Mouse (Mus musculus): ENCODE measurements around the gene Rhebl1.
A peak's percentile ranks its signal among the peaks of the same experiment; 100 is the strongest.

Gene Rhebl1

DNA sequence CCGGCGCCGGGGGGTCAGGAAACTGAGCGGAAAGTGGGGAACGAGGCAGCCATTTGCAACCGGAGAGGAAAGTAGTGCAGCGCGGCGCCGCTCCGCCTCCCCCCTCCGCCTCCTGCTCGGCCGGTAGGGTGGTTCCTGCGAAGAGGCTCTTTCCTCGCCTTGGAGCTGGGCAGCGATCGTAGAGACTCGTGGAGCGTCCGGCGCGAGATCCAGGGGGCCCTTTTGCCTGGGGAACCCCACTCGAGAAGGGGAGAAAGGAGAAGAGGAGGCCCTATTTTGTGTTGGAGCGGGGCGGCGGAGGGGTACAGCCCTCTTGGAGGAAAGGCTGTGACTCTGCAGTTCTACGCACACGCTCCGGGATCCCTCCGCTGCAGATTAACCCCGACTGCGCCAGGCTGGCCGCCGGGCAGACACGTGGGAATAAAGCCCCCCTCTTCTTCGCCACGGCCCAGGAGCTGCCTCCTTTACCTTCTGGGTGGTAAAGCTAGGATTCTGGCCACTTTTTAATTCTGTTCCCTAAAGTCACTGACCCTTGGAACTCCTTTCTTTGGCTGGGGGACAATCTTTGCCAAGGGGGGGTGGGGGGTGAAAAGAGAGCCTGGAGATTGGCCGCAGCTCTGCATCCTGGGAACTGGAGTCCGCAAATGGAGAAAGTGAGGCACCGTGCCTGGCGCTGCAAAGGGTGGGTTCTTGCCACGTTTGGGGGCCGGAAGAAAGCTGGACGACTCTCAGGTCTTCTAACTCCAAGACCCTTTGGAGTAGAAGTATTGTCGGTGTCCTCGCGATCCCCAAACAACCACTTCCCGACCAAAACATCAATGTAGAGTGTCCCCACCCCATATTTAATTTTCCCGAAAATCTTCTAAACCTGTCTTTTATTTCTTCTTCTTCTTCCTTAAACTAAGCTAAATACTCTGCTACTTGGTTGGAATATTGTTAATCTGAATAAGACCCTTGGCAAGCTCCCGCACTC, 22.1 kb downstream of the Rhebl1 start:
- peak; percentile 76 to 95 for DNase-seq (ENCODE audit: low spot score in 2 of 2)

GRCm38 (mm10) chr15:98871070-98871915, 23.0 kb downstream of the Rhebl1 start, which contains the start of gene Kmt2d:
TSS of gene Kmt2d (minus strand) at chr15:98871204.
- DNase-seq (ENCODE audit: low spot score in 2 of 2): no peak

- DNase-seq (ENCODE audit: low spot score in 2 of 2): no peak
Measured at GRCm38 (mm10) chr15:98870179-98871069, 23.9 kb downstream of the Rhebl1 start.

DNA sequence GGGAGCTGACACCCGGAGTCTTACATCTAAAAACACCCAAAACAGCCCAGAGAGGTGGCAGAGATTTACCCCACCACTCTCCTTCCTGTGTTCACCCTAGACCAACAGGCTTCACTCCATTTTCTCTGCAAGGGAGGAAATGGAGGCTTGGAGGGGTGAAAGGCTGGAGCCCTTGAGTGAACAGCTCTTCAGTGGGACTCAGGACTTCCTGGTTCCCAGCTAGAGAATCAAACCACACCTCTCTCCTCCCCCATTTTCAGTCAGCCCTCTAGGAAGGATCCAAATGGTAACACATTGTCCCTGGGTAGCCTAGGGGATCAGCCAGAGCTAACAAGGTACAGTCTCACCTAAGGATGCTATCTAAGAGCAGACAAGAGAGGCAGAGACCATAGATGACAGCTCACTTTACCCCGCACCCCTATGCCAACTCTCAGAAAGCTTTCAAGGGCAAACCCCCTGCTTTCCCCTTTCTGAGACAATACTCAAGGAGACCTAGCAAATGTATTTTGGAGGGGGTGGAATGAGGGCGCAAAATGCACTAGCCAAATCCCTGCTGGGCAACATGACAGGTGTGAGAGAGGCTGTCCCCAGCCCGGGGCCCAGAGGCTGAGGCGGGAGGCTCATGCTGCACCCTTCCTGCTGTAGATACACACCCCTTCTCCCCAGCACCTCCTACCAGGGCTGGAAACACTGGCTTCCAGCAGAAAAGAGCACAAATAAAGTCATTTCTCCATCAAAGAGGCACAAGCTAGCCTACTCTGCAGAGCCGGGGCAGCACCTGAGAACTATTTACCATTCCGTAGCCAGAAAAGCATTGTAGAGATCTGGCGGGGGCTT, 24.8 kb downstream of the Rhebl1 start:
- no peak for DNase-seq (ENCODE audit: low spot score in 2 of 2)

GRCm38 (mm10) chr15:98868346-98869063, 25.8 kb downstream of the Rhebl1 start:
- DNase-seq (ENCODE audit: low spot score in 2 of 2): no peak

DNA sequence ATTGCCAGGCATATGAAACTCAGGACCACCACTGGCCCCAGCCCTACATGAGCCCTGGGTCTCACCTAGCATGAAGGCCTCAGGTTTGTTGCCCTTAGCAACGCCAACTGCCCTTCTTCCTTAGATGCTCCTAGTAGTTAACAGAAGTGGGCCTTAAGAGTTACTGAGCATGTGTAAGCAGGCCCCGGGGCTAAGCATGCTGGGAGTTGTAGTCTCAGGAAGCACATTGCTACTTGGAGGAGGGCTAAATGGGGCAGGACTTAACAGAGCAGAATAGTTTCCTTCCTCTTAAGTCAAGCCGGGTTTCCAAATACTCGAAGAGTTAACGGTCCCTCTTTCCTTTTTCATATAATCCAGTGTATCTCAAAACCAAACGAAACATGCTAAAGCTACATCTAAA, 27.0 kb downstream of the Rhebl1 start:
- peak in 1 of 2 experiments; percentile 65 for DNase-seq (ENCODE audit: low spot score in 2 of 2)

GRCm38 (mm10) chr15:98866501-98866900, 27.8 kb downstream of the Rhebl1 start:
- DNase-seq (ENCODE audit: low spot score in 2 of 2): no peak

GRCm38 (mm10) chr15:98865771-98866170, 28.6 kb downstream of the Rhebl1 start:
- DNase-seq (ENCODE audit: low spot score in 2 of 2): no peak

- no peak for DNase-seq (ENCODE audit: low spot score in 2 of 2)
Measured at GRCm38 (mm10) chr15:98864951-98865350, 29.4 kb downstream of the Rhebl1 start.

- DNase-seq (ENCODE audit: low spot score in 2 of 2): no peak
Measured at GRCm38 (mm10) chr15:98863451-98863958, 30.8 kb downstream of the Rhebl1 start.

GRCm38 (mm10) chr15:98861701-98862410, 32.5 kb downstream of the Rhebl1 start:
- no peak for DNase-seq (ENCODE audit: low spot score in 2 of 2)

DNA sequence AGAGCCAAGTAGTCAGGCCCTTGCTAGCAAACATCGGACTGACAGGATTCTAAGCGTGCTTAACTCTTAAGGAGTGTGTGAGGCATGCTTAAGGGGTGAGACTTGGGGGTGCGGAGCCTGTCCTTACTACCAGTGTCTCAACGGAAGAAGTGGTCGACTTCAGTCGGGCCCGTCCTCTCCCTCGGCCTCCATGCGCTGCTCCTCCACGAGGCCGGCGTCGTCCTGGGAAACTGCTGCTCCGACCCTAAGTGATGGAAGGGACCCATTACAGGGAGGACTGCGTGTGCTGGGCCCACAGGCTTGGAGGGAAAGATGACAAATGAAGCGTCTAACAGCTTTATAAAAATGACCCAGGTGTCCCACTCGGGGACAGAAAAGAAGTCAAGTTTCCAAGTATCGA, 33.4 kb downstream of the Rhebl1 start:
- no peak for DNase-seq (ENCODE audit: low spot score in 2 of 2)

DNA sequence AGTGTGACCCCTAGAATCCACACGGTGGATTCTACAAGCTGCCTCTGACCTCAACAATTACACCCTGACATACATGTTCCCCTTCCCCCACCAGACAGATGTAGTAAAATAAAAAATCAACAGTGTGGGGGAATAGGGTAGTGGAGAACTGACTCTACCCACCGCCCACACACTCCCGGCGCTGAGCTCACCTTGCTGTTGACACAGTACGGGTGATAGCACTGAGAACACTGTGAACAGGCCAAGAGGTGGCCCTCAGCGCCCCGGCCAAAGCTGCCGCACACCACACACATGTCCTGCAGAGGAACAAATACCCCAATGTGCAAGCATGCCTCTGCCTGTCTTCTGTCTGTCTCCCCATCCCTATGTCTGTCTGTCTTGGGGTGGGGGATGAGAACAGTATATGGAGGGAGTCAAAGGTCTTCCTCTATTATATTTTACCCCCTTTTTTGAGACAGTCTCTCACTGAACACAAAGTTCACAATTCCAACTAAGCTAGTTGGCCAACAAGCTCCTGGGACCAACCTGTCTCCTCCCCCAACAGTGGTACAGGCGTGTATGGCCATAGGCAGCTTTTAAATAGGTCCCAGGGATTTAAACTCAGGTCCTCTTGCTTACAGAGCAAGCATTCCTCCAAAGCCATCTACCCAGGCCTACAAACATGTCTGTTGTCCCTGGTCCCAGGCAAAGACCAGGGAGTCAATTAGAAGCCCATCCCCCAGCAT, 34.9 kb downstream of the Rhebl1 start:
- no peak for DNase-seq (ENCODE audit: low spot score in 2 of 2)

DNA sequence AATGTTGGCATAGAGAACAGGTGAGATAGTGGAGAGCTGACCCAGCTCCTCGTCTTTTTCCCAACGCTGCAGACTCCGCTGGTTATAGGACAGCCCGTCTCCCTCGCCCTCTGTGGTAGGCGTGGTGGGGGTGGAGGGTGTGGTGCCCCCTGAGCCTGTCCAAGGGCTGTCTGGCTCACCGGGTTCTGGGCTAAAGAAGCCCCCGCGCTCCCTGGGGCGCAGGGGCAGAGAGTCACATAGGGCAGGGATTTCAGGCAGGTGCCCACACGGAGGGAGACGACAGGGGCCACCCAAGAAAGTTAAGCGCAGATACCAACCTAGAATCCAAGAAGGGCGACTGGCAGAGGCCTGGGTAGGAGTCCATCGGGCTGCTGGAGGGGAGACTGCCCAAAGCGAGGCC, 40.1 kb downstream of the Rhebl1 start:
- DNase-seq (ENCODE audit: low spot score in 2 of 2): no peak

DNA sequence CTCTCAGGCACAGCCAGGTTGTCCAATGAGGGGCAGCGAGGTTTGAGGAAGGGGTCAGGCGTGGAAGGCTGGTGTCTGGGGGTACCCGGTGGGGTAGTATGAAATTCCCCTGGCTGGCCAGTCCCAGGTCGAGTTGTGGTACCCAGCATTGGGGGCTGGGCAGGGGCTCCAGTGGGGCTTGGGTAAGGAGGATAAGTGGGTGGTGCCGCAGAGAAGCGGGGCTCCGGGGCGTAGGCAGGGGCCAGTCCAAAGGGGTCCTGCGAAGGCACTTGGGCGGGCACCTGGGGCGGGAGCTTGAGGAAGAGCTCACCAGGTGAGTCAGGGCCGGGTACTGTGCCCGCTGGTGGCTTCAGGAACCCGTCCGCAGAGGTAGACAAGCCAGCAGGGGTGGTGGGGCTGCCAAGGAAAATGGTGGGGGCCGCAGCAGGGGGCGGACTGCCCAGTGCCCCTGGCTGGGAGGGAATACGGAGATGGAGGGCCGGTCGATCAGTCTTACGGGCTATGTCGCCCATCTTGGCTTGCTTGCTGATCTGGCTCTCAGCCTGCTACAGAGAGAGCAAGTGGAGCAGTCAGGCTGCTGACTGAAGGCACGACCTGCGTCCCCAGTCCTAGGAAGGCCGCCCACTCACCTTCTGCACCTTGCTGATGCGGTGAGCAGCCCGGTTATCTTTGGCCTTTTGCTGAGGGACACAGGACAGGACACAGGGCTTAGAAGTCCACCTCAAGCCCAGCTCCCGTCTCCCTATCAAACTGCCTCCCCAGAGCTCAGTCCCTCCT, 41.0 kb downstream of the Rhebl1 start:
- no peak for DNase-seq (ENCODE audit: low spot score in 2 of 2)

DNA sequence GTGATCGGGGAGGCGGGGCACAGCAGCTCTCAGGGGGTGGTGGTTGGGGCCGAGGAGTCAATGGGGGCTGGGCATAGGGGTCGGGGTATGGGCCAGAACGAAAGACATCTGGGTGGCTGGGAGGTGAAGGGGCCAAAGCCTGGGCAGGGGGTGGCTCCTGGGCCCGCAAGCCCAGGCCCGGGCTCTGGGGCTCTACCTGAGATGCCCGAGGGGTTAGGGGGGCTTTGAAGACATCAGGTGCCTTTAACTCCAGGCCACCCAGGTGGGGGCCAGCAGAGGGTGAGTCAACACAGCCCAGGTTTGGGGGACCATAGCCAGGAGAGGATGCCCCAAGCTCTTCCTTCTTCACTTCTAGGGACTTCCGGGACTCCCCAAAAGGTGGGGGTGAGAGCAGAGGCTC, 41.6 kb downstream of the Rhebl1 start:
- no peak for DNase-seq (ENCODE audit: low spot score in 2 of 2)

- no peak for DNase-seq (ENCODE audit: low spot score in 2 of 2)
Measured at GRCm38 (mm10) chr15:98852071-98852470, 42.3 kb downstream of the Rhebl1 start.

Data from left cerebral cortex, adult 9 months (tissue).